Mouse (Mus musculus): ENCODE results near the gene Ndufb5. TPM values are rescaled to one million over a fixed set of nuclear protein-coding genes. Genes with fewer than 3 reads are reported as not detected.

The Ndufb5 gene
- polyA plus RNA-seq, 1 experiment from 2014 or later: 662 TPM

DNA sequence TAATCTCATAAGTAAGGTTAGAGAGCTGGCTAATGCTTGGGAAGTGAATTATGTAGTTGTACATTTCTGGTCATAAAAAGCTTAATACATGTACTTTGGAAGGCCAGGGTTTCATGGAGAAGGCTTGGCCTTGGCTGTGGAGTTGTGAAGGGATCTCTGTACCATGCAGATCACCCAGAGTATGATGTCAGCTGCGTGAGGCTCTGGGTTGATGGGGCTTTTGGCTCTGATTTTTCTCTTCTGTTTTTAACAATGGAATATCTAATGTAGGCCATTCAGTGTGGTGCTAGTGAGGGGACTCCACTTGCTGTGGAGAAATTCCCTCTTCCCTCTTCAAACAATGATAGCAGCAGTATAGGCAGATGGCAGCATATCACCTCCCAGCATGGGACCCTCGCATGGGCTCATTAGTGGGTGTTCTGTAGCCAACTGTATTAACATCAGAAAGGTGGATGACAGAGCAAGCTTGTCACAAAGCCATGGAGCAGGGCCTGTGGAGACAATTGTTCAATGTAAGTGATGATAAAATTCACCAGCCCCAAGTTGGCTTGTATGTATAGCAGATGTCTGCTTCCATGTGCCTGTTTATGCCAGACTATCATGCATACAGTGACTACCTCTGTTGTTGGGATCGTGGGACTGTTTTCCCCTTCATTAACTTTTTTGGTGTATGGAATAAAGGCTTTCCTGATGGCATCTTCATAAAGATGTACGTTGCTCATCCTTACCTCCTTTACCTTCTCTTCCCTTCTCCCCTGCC is 13.2 kb downstream of the Ndufb5 start:
- WGBS: 88% methylated on average over 4 of the region's 4 CpGs
- Histone ChIP-seq H3K9me3 (ENCODE audit: control insufficient read depth, low read length) (no peaks in the 10 kb centered on the region), H3K4me2 (ENCODE audit: low read length) (no peak overlapping the region), H3K4me1 (ENCODE audit: control insufficient read depth in 2 of 2, insufficient read depth in 2 of 2, low read length in 2 of 2) (peaks cover 0 to 9% of the 10 kb centered on the region in 2 experiments; a peak in 2 of 4 replicates), H3K27me3 (ENCODE audit: control insufficient read depth, insufficient read depth, low read length) (no peaks in the 10 kb centered on the region), H3K4me3 (ENCODE audit: control insufficient read depth in 1 of 2, insufficient read depth in 1 of 2, low read depth in 1 of 2, low read length in 2 of 2) (no peak overlapping the region), H3K9ac (ENCODE audit: low read length) (no peak overlapping the region), H3K27ac (replicated peaks in 1 of 2; ENCODE audit: control insufficient read depth in 1 of 2, insufficient read depth in 1 of 2, low read depth in 2 of 2, low read length in 2 of 2) (no peak overlapping the region), H3K36me3 (ENCODE audit: control insufficient read depth, insufficient read depth, low read length) (peaks cover 87% of the 10 kb centered on the region)
- no peak for ATAC-seq (ENCODE audit: insufficient number of reproducible peaks, insufficient read depth, low FRiP score, low read depth)

DNA sequence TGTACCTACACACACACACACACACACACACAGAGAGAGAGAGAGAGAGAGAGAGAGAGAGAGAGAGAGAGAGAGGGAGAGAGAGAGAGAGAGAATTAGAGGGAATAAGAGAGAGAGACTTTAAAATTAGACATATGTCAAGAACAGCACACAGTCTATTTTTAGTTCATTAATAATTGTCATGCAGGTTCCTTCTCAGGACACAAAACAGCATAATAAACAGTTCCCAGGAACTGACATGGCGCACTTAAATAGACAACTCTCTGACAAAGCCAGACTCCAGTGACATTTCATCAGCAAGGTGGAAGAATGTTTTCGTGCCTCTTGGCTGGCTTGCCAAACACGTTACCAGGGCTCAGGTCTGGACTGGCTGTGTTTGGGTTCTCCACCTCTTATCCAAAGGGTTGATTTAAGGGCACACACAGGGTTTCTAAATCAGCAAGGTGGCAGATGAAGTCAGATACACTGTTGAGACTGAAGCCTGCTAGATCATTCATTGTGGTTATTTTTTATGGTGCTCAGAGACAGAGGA is 17.7 kb downstream of the Ndufb5 start:
- Histone ChIP-seq H3K4me1 (ENCODE audit: control insufficient read depth in 2 of 2, insufficient read depth in 2 of 2, low read length in 2 of 2) (peaks cover 0 to 9% of the 10 kb centered on the region in 2 experiments; a peak in 2 of 4 replicates), H3K36me3 (ENCODE audit: control insufficient read depth, insufficient read depth, low read length) (peaks cover 50% of the 10 kb centered on the region), H3K27ac (replicated peaks in 1 of 2; ENCODE audit: control insufficient read depth in 1 of 2, insufficient read depth in 1 of 2, low read depth in 2 of 2, low read length in 2 of 2) (peak overlapping the region; percentile 25 to 50; a peak in 2 of 4 replicates), H3K4me3 (ENCODE audit: control insufficient read depth in 1 of 2, insufficient read depth in 1 of 2, low read depth in 1 of 2, low read length in 2 of 2) (no peak overlapping the region), H3K27me3 (ENCODE audit: control insufficient read depth, insufficient read depth, low read length) (no peaks in the 10 kb centered on the region), H3K4me2 (ENCODE audit: low read length) (no peak overlapping the region), H3K9ac (ENCODE audit: low read length) (no peak overlapping the region), H3K9me3 (ENCODE audit: control insufficient read depth, low read length) (no peaks in the 10 kb centered on the region)
- ATAC-seq (ENCODE audit: insufficient number of reproducible peaks, insufficient read depth, low FRiP score, low read depth): no peak
- WGBS: 38% methylated on average over 3 of the region's 3 CpGs

DNA sequence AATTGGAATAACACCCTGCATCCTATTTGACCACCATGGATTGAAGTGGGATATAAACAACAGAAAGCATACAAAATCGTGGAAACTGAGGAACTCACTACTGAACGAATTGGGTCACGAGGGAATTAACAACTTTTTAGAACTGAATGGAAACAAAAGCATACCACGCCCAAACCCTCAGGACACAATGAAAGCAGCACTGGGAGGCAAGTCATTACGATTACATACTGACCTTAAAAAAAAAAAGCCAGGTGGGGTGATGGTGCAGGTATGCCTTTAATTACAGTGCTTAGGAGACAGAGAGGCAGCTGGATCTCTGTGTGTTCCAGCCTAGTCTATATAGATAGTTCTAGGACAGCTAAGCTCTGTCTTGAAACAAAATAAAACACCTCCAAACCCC is 22.4 kb downstream of the Ndufb5 start:
- H3K9me3 ChIP-seq (ENCODE audit: control insufficient read depth, low read length): no peaks in the 10 kb centered on the region
- no peak overlapping the region for H3K9ac ChIP-seq (ENCODE audit: low read length)
- peaks cover 0 to 4% of the 10 kb centered on the region in 2 experiments; a peak in 1 of 4 replicates for H3K4me1 ChIP-seq (ENCODE audit: control insufficient read depth in 2 of 2, insufficient read depth in 2 of 2, low read length in 2 of 2)
- H3K27ac ChIP-seq (replicated peaks in 1 of 2; ENCODE audit: control insufficient read depth in 1 of 2, insufficient read depth in 1 of 2, low read depth in 2 of 2, low read length in 2 of 2): no peak overlapping the region
- H3K4me3 ChIP-seq (ENCODE audit: control insufficient read depth in 1 of 2, insufficient read depth in 1 of 2, low read depth in 1 of 2, low read length in 2 of 2): no peak overlapping the region
- H3K4me2 ChIP-seq (ENCODE audit: low read length): no peak overlapping the region
- H3K27me3 ChIP-seq (ENCODE audit: control insufficient read depth, insufficient read depth, low read length): no peaks in the 10 kb centered on the region
- 0 out of 2 replicates have a peak, but pooled peaks cover 2% of the 10 kb centered on the region for H3K36me3 ChIP-seq (ENCODE audit: control insufficient read depth, insufficient read depth, low read length)
- 73% methylated on average over 5 of the region's 5 CpGs for WGBS
- no peak for ATAC-seq (ENCODE audit: insufficient number of reproducible peaks, insufficient read depth, low FRiP score, low read depth)

DNA sequence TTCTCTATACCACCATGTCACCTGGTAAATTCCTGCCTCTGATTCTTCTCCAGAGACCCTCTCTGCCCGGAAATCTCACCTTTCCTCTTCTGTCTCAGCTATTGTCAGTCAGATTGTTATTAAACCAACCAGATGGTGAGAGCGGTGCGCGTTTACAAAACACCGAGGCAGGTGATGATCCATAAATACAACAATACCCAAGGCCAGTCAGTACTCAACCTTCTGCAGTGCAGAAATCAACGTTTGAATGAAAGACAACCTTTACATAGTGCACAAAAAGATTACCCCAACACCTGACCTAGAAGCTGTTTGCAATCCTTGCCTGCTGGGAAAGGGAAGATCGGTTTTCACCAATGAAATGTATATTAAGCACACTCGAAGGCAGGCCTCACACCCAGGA is 26.2 kb downstream of the Ndufb5 start:
- Histone ChIP-seq H3K4me2 (ENCODE audit: low read length) (no peak overlapping the region), H3K9ac (ENCODE audit: low read length) (no peak overlapping the region), H3K27ac (replicated peaks in 1 of 2; ENCODE audit: control insufficient read depth in 1 of 2, insufficient read depth in 1 of 2, low read depth in 2 of 2, low read length in 2 of 2) (no peak overlapping the region), H3K4me1 (ENCODE audit: control insufficient read depth in 2 of 2, insufficient read depth in 2 of 2, low read length in 2 of 2) (no peaks in the 10 kb centered on the region), H3K27me3 (ENCODE audit: control insufficient read depth, insufficient read depth, low read length) (no peaks in the 10 kb centered on the region), H3K36me3 (ENCODE audit: control insufficient read depth, insufficient read depth, low read length) (no peaks in the 10 kb centered on the region), H3K9me3 (ENCODE audit: control insufficient read depth, low read length) (no peaks in the 10 kb centered on the region), H3K4me3 (ENCODE audit: control insufficient read depth in 1 of 2, insufficient read depth in 1 of 2, low read depth in 1 of 2, low read length in 2 of 2) (no peak overlapping the region)
- WGBS: 71% methylated on average over 8 of the region's 8 CpGs
- ATAC-seq (ENCODE audit: insufficient number of reproducible peaks, insufficient read depth, low FRiP score, low read depth): no peak

DNA sequence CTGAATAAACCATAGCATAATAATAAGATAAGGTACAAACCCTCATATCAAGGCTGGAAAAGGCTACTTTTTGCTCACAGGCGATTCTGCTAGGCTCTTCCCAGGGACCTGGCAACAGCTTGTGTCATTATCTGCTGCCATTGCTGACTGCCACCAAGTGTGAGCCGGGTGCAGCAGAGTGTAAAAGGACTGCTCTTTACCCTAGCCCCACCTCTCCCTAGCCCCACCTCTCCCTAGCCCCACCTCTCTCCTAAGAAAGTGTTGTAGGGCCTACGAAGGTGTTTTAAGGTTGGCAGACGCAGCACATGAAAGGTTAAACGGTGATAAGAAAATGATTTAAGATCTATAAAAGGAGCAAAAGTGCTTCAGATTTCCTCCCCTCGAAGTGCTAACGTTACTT is 27.1 kb downstream of the Ndufb5 start:
- Histone ChIP-seq H3K27ac (replicated peaks in 1 of 2; ENCODE audit: control insufficient read depth in 1 of 2, insufficient read depth in 1 of 2, low read depth in 2 of 2, low read length in 2 of 2) (no peak overlapping the region), H3K4me3 (ENCODE audit: control insufficient read depth in 1 of 2, insufficient read depth in 1 of 2, low read depth in 1 of 2, low read length in 2 of 2) (no peak overlapping the region), H3K4me2 (ENCODE audit: low read length) (no peak overlapping the region), H3K36me3 (ENCODE audit: control insufficient read depth, insufficient read depth, low read length) (no peaks in the 10 kb centered on the region), H3K9me3 (ENCODE audit: control insufficient read depth, low read length) (no peaks in the 10 kb centered on the region), H3K4me1 (ENCODE audit: control insufficient read depth in 2 of 2, insufficient read depth in 2 of 2, low read length in 2 of 2) (no peaks in the 10 kb centered on the region), H3K27me3 (ENCODE audit: control insufficient read depth, insufficient read depth, low read length) (no peaks in the 10 kb centered on the region), H3K9ac (ENCODE audit: low read length) (no peak overlapping the region)
- no peak for ATAC-seq (ENCODE audit: insufficient number of reproducible peaks, insufficient read depth, low FRiP score, low read depth)
- 37% methylated on average over 7 of the region's 7 CpGs for WGBS

DNA sequence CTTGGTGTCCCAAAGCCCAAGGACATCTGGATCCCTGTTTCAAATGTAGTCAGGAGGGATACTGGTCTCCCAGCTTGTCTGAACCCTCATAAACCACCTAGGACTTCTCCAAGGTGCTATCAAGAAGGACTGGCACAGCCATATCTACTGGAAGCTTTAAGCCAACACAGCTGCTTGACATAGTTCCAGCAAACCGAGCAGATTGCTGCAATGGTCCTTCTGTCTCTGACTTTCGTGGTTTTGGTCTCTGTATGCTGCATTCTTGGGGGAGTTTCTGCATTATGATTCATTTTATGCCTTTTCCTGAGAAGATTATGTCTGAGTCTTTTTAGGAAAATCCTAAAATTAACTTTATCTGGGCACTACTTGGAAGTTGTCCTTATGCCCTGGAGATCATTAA is 34.0 kb downstream of the Ndufb5 start:
- no peak overlapping the region for H3K4me2 ChIP-seq (ENCODE audit: low read length)
- no peak for ATAC-seq (ENCODE audit: insufficient number of reproducible peaks, insufficient read depth, low FRiP score, low read depth)
- H3K4me3 ChIP-seq (ENCODE audit: control insufficient read depth in 1 of 2, insufficient read depth in 1 of 2, low read depth in 1 of 2, low read length in 2 of 2): no peak overlapping the region
- H3K4me1 ChIP-seq (ENCODE audit: control insufficient read depth in 2 of 2, insufficient read depth in 2 of 2, low read length in 2 of 2): no peaks in the 10 kb centered on the region
- H3K36me3 ChIP-seq (ENCODE audit: control insufficient read depth, insufficient read depth, low read length): no peaks in the 10 kb centered on the region
- H3K9ac ChIP-seq (ENCODE audit: low read length): no peak overlapping the region
- H3K27me3 ChIP-seq (ENCODE audit: control insufficient read depth, insufficient read depth, low read length): no peaks in the 10 kb centered on the region
- 64% methylated on average over 2 of the region's 2 CpGs for WGBS
- H3K27ac ChIP-seq (replicated peaks in 1 of 2; ENCODE audit: control insufficient read depth in 1 of 2, insufficient read depth in 1 of 2, low read depth in 2 of 2, low read length in 2 of 2): no peak overlapping the region
- no peaks in the 10 kb centered on the region for H3K9me3 ChIP-seq (ENCODE audit: control insufficient read depth, low read length)

All from heart, embryonic 14.5 days (tissue).